Mouse (Mus musculus): ENCODE measurements around the gene Pogz. TPM values are rescaled to one million over a fixed set of nuclear protein-coding genes. Genes with fewer than 3 reads are reported as not detected.

Pogz gene
- polyA plus RNA-seq, 1 experiment from 2014 or later = 25.6 TPM

DNA sequence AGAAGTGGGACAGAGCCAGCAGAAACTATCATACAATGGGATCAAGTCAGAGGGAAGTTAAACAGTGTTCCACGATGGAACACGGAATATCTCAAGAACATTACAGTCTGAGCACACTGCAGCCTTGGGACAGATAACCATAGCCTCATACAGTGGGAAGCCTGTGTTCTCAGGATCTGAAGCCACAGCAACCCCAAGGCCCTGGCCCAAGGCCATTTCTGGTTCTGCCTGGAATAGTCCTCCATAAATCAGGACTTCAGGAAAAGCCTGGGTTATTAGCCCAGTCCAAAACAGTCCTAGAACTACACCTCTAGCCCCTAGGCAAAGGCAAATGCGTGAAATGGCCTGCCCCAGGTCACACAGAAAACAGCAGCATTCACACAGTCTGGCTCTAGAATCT, 23.7 kb upstream of the Pogz start:
- no peak overlapping the region for H3K4me3 ChIP-seq
- ATAC-seq = no peak
- H3K27ac ChIP-seq = no peak overlapping the region
- H3K4me2 ChIP-seq = no peak overlapping the region
- H3K36me3 ChIP-seq (ENCODE audit: poor library complexity, severe bottlenecking) = no peaks in the 10 kb centered on the region
- WGBS = 92% methylated on average over 3 of the region's 3 CpGs
- no peaks in the 10 kb centered on the region for H3K27me3 ChIP-seq
- no peak overlapping the region for H3K9ac ChIP-seq
- no peaks in the 10 kb centered on the region for H3K9me3 ChIP-seq (replicated peaks)
- no peaks in the 10 kb centered on the region for H3K4me1 ChIP-seq

DNA sequence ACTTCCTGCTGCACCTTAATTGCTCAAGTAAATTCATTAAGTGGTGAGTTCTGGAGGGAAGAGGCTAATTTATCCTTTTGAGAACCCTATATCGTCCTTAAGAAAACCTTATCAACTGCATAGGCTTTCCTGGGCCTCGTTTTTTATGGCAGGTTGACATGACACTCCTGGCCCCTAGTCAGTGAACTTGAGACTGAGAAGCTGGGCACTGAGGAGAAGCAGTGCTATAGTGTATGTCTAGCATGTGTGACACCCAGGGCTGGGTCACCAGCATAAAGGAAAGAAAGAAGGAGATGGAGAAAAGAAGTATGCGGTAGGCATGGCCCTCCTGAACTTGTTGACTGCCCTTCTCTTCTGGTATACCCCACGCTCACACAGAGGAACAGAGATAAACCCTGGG, 23.3 kb upstream of the Pogz start:
- Histone ChIP-seq H3K27me3 (no peaks in the 10 kb centered on the region), H3K9me3 (replicated peaks) (no peaks in the 10 kb centered on the region), H3K4me2 (no peak overlapping the region), H3K36me3 (ENCODE audit: poor library complexity, severe bottlenecking) (no peaks in the 10 kb centered on the region), H3K9ac (no peak overlapping the region), H3K4me3 (no peak overlapping the region), H3K27ac (no peak overlapping the region), H3K4me1 (no peaks in the 10 kb centered on the region)
- 81% methylated on average over 4 of the region's 4 CpGs for WGBS
- ATAC-seq = no peak

DNA sequence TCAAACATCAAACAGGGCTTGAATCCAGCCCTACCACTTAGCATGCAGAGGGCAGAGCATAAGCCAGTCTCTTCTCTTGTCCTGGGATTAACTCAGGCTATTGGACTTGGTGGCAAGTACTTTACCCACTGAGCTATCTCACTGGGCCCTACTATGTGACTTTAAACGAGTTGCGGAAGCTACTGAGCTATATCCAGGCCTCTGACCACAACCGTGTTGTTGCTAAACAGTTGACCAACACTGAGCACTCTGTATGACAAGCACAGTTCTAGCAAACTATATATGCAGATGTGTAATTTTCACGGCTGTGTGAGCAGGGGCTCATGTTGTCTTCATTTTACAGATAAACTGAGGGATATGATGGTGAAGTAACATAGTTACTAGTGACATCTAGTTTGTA, 22.7 kb upstream of the Pogz start:
- Histone ChIP-seq H3K27ac (no peak overlapping the region), H3K4me2 (no peak overlapping the region), H3K36me3 (ENCODE audit: poor library complexity, severe bottlenecking) (no peaks in the 10 kb centered on the region), H3K4me3 (no peak overlapping the region), H3K9ac (no peak overlapping the region), H3K9me3 (replicated peaks) (no peaks in the 10 kb centered on the region), H3K27me3 (no peaks in the 10 kb centered on the region), H3K4me1 (no peaks in the 10 kb centered on the region)
- 80% methylated on average over 4 of the region's 4 CpGs for WGBS
- no peak for ATAC-seq

DNA sequence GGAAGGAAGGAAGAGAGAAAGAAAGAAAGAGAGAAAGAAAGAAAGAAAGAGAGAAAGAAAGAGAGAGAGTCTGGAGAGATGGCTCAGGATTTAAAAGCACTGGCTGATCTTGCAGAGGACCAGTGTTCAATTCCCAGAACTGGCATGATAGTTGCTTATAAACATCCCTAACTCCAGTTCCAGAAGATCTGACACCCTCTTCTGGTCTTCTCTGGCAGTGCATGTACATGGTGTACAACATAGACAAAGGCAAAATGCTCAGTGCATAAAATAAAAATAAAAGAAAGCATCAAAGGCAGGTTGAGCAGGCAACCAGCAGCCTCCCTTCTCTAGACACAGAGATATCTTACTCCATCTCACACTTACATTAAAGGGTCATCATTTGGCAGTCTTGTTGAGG, 21.8 kb upstream of the Pogz start:
- Histone ChIP-seq H3K27me3 (no peaks in the 10 kb centered on the region), H3K9ac (no peak overlapping the region), H3K36me3 (ENCODE audit: poor library complexity, severe bottlenecking) (no peaks in the 10 kb centered on the region), H3K27ac (no peak overlapping the region), H3K4me1 (no peaks in the 10 kb centered on the region), H3K4me2 (no peak overlapping the region), H3K9me3 (replicated peaks) (no peaks in the 10 kb centered on the region), H3K4me3 (no peak overlapping the region)
- ATAC-seq = no peak

DNA sequence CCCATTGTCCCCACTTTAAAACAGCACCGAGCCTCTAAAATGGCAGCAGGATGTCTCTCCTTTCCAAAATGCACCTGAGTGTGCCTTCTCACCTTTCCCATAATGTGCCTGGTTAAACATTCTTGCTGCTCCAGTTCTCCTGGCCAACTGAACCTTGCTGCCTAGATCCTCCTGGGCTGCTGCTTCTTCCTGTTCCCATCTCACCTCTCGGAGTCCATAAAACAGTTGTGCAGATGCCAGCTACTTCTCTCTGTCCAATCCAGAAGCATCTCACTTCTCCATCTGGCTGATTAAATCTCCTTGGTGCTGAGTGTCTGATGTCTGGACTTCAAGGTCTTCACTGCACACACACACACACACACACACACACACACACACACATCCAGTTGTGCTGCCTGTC, 19.6 kb upstream of the Pogz start:
- H3K9ac ChIP-seq = no peak overlapping the region
- no peak overlapping the region for H3K4me2 ChIP-seq
- H3K36me3 ChIP-seq (ENCODE audit: poor library complexity, severe bottlenecking) = no peaks in the 10 kb centered on the region
- no peaks in the 10 kb centered on the region for H3K27me3 ChIP-seq
- no peak overlapping the region for H3K4me3 ChIP-seq
- no peaks in the 10 kb centered on the region for H3K9me3 ChIP-seq (replicated peaks)
- H3K4me1 ChIP-seq = no peaks in the 10 kb centered on the region
- 91% methylated on average over 2 of the region's 2 CpGs for WGBS
- H3K27ac ChIP-seq = no peak overlapping the region
- no peak for ATAC-seq

DNA sequence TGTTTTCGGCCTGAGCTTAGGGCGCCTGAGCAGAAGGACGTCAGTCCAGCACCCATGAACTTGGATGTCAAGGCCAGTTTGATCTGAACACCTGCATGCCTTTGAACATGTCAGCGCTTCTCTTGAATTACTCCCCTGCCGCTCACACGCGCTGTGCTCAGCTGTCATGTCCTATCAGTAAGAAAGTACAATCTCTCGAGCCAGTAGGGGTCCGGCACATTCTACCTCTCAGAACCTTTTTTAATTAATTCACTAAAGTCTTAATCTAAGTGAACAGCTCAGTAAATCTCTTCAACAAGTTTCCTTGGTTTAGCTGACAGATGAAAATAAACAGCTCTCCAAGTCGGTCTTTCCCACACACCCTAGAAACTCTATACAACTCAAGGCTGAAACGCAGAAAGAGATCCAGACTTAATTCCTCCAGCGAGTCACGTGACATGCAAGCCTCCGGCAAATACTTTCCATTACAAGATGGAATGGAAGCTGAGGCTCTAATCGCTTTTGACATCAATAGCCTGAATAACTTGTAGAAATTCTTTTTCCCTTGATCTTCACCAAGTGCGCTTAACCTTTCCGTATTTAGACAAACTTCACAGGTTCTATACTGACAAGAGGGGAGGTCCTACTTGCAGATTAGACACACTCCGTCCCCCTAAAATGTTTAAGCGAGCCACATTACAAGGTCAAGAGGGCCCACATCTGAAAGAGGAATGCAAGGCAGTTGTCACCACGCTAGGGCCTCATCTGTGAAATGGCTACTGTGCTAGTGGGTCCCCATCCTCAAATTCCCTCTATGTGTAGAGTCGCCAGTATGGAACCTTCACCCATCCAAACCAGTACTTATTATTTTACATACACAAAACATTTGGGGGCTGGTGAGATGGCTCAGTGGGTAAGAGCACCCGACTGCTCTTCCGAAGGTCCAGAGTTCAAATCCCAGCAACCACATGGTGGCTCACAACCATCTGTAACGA, 17.6 kb upstream of the Pogz start:
- Histone ChIP-seq H3K9me3 (replicated peaks) (no peaks in the 10 kb centered on the region), H3K4me1 (no peaks in the 10 kb centered on the region), H3K36me3 (ENCODE audit: poor library complexity, severe bottlenecking) (no peaks in the 10 kb centered on the region), H3K4me2 (no peak overlapping the region), H3K9ac (no peak overlapping the region), H3K27ac (no peak overlapping the region), H3K4me3 (no peak overlapping the region), H3K27me3 (no peaks in the 10 kb centered on the region)
- WGBS = 72% methylated on average over 24 of the region's 24 CpGs
- ATAC-seq = no peak

DNA sequence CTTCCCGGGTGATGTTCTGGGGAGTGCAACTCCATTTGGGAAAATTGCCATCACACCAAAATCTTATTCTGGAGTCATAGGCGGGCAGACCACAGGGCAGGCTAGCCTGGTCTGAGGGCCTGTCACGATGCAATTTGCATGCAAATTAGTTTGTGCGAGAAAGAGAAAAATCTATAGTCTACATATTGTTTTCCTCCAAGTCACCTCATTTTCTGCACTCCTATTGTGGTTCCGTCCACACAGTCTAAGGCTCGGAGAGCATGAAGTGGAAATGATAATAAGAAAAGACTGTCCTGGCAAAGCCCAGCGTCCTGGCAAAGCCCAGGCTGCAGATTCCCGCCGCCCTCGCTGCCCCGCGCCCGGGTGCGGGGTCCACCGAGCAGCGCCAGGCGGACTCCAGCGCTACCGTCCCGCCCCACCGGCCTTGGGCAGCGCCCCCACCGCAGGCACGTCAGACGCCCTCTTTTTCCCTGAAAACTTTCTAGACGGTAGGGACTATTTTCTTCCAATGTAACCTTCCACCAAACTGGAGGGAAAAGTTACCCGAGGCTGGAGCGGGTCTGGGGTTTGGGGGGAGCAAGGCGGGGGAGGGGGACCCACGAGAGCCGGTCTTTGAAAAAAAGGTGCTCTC, 16.2 kb upstream of the Pogz start:
- Histone ChIP-seq H3K9me3 (replicated peaks) (no peaks in the 10 kb centered on the region), H3K4me3 (peak overlapping the region; percentile 65), H3K4me1 (no peaks in the 10 kb centered on the region), H3K36me3 (ENCODE audit: poor library complexity, severe bottlenecking) (no peaks in the 10 kb centered on the region), H3K9ac (peak overlapping the region; percentile 81), H3K27me3 (no peaks in the 10 kb centered on the region), H3K27ac (peak overlapping the region; percentile 89), H3K4me2 (peak overlapping the region; percentile 68)
- peak; percentile 82 for ATAC-seq
- 2% methylated on average over 31 of the region's 31 CpGs for WGBS

DNA sequence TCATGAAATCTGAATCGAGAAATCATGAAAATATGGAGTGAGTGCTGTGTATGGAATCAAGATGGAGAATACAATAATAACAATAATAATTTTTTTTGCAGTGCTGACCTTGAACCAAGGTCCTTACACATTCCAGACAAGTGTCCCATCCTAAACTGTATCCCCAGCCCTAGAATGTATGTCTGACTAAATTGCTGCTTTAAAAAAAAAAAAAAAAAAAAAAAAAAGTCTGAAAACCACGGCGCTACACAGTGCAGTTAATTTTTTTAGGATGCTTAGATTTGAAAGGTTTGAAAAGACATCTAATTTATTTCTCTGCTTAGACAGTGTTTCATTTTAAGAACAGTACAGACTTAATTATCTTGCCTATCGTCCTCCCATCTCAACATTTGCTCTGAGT, 15.3 kb upstream of the Pogz start:
- Histone ChIP-seq H3K4me3 (peak overlapping the region; percentile 65), H3K9ac (peak overlapping the region; percentile 81), H3K9me3 (replicated peaks) (no peaks in the 10 kb centered on the region), H3K4me1 (no peaks in the 10 kb centered on the region), H3K27ac (no peak overlapping the region), H3K4me2 (peak overlapping the region; percentile 68), H3K27me3 (no peaks in the 10 kb centered on the region), H3K36me3 (ENCODE audit: poor library complexity, severe bottlenecking) (no peaks in the 10 kb centered on the region)
- peak; percentile 42; the same call in 1 of the 2 replicates for ATAC-seq
- whole genome bisulfite sequencing = 86% methylated on average over 4 of the region's 4 CpGs

DNA sequence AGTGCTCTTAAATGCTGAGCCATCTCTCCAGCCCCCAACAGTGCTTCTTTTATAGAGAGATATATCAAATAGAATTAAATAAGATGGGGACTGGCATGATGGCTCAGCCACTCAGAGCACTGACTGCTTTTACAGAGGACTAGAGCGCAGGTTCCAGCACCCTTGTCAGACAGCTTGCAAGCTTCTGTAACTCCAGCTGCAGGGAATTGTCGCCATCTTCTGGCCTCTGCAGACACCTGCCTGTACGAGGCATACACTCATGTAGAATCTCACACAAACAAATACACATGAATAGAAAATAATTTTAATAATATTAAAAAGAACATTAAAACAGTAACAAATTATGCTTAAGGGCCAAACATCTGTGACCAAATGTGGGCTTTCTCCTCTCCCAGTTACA, 13.3 kb upstream of the Pogz start:
- 80% methylated on average over 3 of the region's 3 CpGs for WGBS
- Histone ChIP-seq H3K9ac (no peak overlapping the region), H3K4me2 (no peak overlapping the region), H3K27ac (no peak overlapping the region), H3K9me3 (replicated peaks) (no peaks in the 10 kb centered on the region), H3K4me3 (no peak overlapping the region), H3K36me3 (ENCODE audit: poor library complexity, severe bottlenecking) (no peaks in the 10 kb centered on the region), H3K4me1 (no peaks in the 10 kb centered on the region), H3K27me3 (no peaks in the 10 kb centered on the region)
- ATAC-seq = no peak

DNA sequence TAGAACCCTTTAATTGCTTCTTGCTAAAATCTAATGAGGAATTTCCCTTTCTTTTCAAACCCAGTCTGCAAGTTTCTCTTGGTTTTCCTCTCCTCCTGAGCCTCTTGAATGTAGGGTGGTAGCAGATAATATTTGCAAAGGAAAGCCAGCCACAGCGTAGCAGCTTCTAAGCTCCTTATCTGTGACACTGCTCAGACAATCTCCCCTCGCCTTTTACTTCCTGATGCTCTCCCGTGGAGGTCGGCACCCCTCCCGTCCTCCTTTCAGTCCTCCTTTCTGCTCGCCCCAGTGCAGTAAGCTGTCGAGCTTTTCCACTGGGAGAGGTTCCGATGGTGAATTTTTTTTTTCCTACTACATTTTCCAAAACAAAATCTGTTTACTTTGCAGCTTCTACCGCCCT, 5.3 kb upstream of the Pogz start:
- 25% methylated on average over 9 of the region's 9 CpGs for WGBS
- Histone ChIP-seq H3K4me1 (peaks cover 4% of the 10 kb centered on the region; the same call in 1 of the 2 replicates), H3K4me3 (no peak overlapping the region), H3K9me3 (replicated peaks) (no peaks in the 10 kb centered on the region), H3K27ac (no peak overlapping the region), H3K4me2 (no peak overlapping the region), H3K27me3 (peaks cover 4% of the 10 kb centered on the region; the same call in 1 of the 2 replicates), H3K9ac (no peak overlapping the region), H3K36me3 (ENCODE audit: poor library complexity, severe bottlenecking) (no peaks in the 10 kb centered on the region)
- no peak for ATAC-seq

DNA sequence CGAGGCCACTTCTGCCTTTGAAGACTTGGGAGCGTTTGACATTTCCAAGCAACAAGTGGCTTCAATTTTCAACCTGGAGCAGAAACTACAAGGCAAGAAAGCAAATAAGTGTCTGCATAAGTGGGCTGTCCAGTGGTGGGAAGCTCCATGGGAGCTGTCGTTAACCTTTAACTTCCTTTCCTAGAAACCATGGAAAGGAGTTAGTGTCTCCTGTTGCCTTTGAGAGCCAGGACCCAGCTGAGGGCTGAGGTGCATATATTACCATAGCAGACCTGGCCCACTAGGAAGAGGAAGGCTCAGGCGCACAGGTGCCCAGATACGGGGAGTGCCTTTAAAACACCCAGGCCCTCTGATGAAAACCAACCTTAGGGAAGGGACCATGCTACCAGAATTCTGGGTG, 4.7 kb upstream of the Pogz start:
- Histone ChIP-seq H3K4me2 (no peak overlapping the region), H3K4me3 (no peak overlapping the region), H3K9me3 (replicated peaks) (no peaks in the 10 kb centered on the region), H3K27ac (no peak overlapping the region), H3K36me3 (ENCODE audit: poor library complexity, severe bottlenecking) (no peaks in the 10 kb centered on the region), H3K9ac (no peak overlapping the region), H3K4me1 (peaks cover 4% of the 10 kb centered on the region; the same call in 1 of the 2 replicates), H3K27me3 (peaks cover 4% of the 10 kb centered on the region; the same call in 1 of the 2 replicates)
- no peak for ATAC-seq
- 80% methylated on average over 5 of the region's 5 CpGs for WGBS

DNA sequence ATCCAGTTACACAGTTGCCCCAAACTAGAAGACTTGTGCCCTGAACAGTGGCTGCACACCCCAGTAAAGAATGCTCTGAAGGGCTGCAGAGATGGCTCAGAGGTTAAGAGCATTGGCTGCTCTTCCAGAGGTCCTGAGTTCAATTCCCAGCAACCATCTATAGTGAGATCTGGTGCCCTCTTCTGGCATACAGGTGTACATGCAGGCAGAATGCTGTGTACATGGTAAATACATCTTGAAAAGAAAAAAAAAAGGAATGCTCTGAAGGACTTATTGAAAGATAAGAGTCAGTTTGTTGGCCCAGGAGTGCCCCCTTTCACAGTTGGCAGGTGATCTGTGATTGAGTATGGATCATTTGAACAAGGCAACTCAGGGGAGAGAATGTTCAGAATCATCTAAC, 4.0 kb upstream of the Pogz start:
- H3K27me3 ChIP-seq = peaks cover 4% of the 10 kb centered on the region; the same call in 1 of the 2 replicates
- H3K4me1 ChIP-seq = peaks cover 4% of the 10 kb centered on the region; the same call in 1 of the 2 replicates
- no peaks in the 10 kb centered on the region for H3K36me3 ChIP-seq (ENCODE audit: poor library complexity, severe bottlenecking)
- H3K9me3 ChIP-seq (replicated peaks) = no peaks in the 10 kb centered on the region
- no peak overlapping the region for H3K4me2 ChIP-seq
- H3K4me3 ChIP-seq = no peak overlapping the region
- no peak overlapping the region for H3K27ac ChIP-seq
- H3K9ac ChIP-seq = no peak overlapping the region
- no peak for ATAC-seq

Data from forebrain, embryonic 13.5 days (tissue).